Mouse (Mus musculus) kidney, embryonic 15.5 days (tissue): ENCODE measurements around the gene Fbxl7. TPM values are rescaled to one million over a fixed set of nuclear protein-coding genes. Genes with fewer than 3 reads are reported as not detected.

Experiments
- ATAC-seq: fragments of 200-750 bp; cut with Nextera tagmentation; replicated peaks from 2 replicates; pipeline ENCODE4 v1.8.0; 2017; ENCODE audit warnings: moderate TSS enrichment; ENCODE audit not compliant: low FRiP score
- H3K27ac ChIP-seq: fragments of 300-500 bp; sonication (generic); 2 replicates; pipeline ENCODE4 v1.5.1; 2015; ENCODE audit warnings: mild to moderate bottlenecking, inconsistent platforms
- H3K27me3 ChIP-seq: fragments of 300-500 bp; sonication (generic); 2 replicates; pipeline ENCODE4 v1.6.1; 2015; ENCODE audit warnings: inconsistent platforms
- H3K36me3 ChIP-seq: fragments of 300-500 bp; sonication (generic); 2 replicates; pipeline ENCODE4 v1.6.1; 2015; ENCODE audit warnings: inconsistent platforms
- H3K4me1 ChIP-seq: fragments of 300-500 bp; sonication (generic); 2 replicates; pipeline ENCODE4 v1.6.1; 2015; ENCODE audit warnings: inconsistent platforms
- H3K4me2 ChIP-seq: fragments of 300-500 bp; sonication (generic); 2 replicates; pipeline ENCODE4 v1.6.1; 2015; ENCODE audit warnings: moderate library complexity, mild to moderate bottlenecking, inconsistent platforms
- H3K4me3 ChIP-seq: fragments of 300-500 bp; sonication (generic); replicated peaks from 2 replicates; pipeline ENCODE4 v1.5.1; 2015; ENCODE audit warnings: mild to moderate bottlenecking, inconsistent platforms
- H3K9ac ChIP-seq: fragments of 300-500 bp; sonication (generic); 2 replicates; pipeline ENCODE4 v1.6.1; 2015; ENCODE audit warnings: mild to moderate bottlenecking, inconsistent platforms
- H3K9me3 ChIP-seq: fragments of 300-500 bp; sonication (generic); replicated peaks from 2 replicates; pipeline ENCODE4 v1.6.1; 2016; ENCODE audit warnings: inconsistent platforms
- WGBS: fragments of 180-500 bp; shearing (Covaris S2); methylation state at CpG from one replicate; pipeline ENCODE4 v1.1.7; 2015; ENCODE audit warnings: mixed read lengths; 5-methylcytosine and 5-hydroxymethylcytosine counted together
- polyA plus RNA-seq: library from polyadenylated mRNA; unstranded; fragments of >200 nt; fragmentation: Nextera tagmentation; extraction: Ambion mirVana; gene quantifications from 2 replicates; pipeline ENCODE4 v1.2.1, GENCODE M21; 2015

Gene Fbxl7
- polyA plus RNA-seq, 1 experiment from 2014 or later: 16.9 TPM

DNA sequence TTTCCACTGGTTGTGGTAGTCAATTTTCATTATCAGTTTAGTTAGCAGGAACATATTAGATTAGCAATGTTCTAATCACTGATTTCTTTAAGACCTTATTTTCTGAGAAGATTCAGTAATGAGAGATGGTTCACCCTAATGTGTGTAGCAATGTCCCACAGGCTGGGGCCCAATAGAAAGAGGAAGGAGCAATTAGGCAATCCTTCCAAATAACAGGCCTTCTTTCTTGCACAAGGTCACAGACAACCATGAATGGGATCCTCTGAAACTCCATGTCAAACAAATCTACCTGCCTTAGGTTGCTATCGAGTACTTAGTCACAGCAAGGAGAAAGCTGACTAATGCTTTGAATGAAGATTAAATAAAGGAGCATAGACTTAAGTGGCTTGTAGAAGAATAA is 316.9 kb downstream of the Fbxl7 start:
- ATAC-seq: no peak
- Histone ChIP-seq H3K9me3 (no peaks in the 10 kb centered on the region), H3K9ac (no peak overlapping the region), H3K27me3 (no peaks in the 10 kb centered on the region), H3K36me3 (no peaks in the 10 kb centered on the region), H3K4me2 (no peak overlapping the region), H3K27ac (no peak overlapping the region), H3K4me3 (no peak overlapping the region), H3K4me1 (no peaks in the 10 kb centered on the region)
- WGBS: 83% methylated on average over 1 of the region's 1 CpGs

- Histone ChIP-seq H3K27me3 (no peaks in the 10 kb centered on the region), H3K36me3 (no peaks in the 10 kb centered on the region), H3K9ac (no peak overlapping the region), H3K27ac (no peak overlapping the region), H3K4me1 (no peaks in the 10 kb centered on the region), H3K4me2 (no peak overlapping the region), H3K4me3 (no peak overlapping the region), H3K9me3 (no peaks in the 10 kb centered on the region)
- 57% methylated on average over 2 of the region's 2 CpGs for WGBS
- ATAC-seq: no peak
These were observed 329.3 kb downstream of the Fbxl7 start for GRCm38 (mm10) chr15:26566076-26566475.

DNA sequence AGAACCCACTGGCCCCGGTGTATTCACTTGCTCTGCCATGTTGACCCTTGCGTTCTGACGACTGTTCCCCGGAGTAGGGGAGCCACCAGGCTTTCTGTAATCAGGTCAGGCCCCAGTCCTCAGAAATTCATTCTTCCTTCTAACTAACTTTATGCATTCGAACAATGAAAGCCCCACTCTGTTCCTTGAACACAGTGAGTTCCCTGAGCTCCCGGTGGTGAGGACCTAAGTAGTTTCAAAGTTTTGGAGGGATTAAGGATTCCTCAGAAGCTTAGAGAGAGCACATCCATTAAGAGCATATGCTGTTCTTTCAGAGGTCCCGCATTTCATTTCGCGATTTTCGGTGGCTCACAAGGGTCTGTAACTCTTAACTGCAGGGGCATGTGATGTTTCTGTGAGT is 341.8 kb downstream of the Fbxl7 start:
- WGBS: 82% methylated on average over 10 of the region's 10 CpGs

DNA sequence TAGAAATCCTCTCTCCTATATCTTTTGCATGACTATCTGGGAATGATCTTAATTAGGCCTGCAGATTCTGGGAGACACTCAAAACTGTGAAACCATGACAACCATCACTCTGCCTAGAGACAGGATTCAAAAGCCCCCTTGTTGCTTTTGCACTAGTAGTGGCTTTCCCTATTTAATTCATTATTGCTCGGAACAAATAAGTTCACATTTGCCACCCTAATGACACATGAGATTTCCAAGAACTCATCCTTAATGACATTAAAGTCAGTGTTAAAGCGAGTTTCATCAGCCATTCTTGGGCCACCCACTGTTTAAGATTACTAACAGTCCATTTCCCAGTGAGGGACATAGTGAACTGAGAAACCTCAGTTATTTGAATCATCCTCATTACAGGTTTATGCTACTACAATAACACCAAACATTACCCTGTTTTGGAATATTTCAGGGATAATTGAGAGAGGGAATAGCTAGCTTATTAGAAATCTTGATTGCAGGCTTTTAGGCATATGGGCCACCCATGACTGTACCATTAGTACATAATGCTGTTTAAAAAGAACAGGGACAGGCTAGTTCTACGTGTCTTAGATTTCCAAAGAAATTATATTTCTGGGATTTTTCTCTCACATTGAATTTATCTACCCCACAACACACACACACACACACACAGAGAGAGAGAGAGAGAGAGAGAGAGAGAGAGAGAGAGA is 361.2 kb downstream of the Fbxl7 start:
- Histone ChIP-seq H3K27ac (no peak overlapping the region), H3K4me2 (no peak overlapping the region), H3K9ac (no peak overlapping the region), H3K27me3 (no peaks in the 10 kb centered on the region), H3K4me1 (no peaks in the 10 kb centered on the region), H3K4me3 (no peak overlapping the region), H3K9me3 (no peaks in the 10 kb centered on the region), H3K36me3 (no peaks in the 10 kb centered on the region)
- WGBS: 76% methylated on average over 3 of the region's 3 CpGs
- no peak for ATAC-seq

More for the DNA sequence above, 341.8 kb downstream of the Fbxl7 start:
- Histone ChIP-seq H3K27ac (no peak overlapping the region), H3K4me3 (no peak overlapping the region), H3K9ac (no peak overlapping the region), H3K4me1 (no peaks in the 10 kb centered on the region), H3K36me3 (peaks cover 9% of the 10 kb centered on the region), H3K4me2 (no peak overlapping the region), H3K27me3 (no peaks in the 10 kb centered on the region), H3K9me3 (no peaks in the 10 kb centered on the region)
- no peak for ATAC-seq

DNA sequence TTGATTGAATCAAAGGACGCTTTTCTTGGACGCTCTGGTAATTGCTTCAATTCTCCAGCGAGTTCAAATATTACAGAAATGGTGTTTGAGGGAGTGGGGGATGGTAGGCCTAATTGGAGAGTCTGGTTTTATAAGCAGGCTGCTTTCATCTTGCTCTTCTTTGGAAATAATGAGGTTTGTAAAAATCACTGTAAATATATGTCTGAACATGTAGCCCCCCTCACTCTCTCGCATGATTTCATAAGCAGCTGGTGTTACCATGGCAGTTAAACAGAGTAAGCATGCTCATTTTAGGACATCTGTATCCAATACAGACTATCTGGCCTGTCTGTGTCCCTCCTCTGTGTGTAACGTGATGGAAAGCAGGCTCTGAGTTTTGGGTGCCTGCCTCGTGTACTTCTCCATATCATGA is 376.2 kb downstream of the Fbxl7 start:
- H3K4me2 ChIP-seq: no peak overlapping the region
- no peak overlapping the region for H3K9ac ChIP-seq
- no peak overlapping the region for H3K4me3 ChIP-seq
- WGBS: 75% methylated on average over 6 of the region's 6 CpGs
- no peak for ATAC-seq
- no peaks in the 10 kb centered on the region for H3K9me3 ChIP-seq
- no peaks in the 10 kb centered on the region for H3K36me3 ChIP-seq
- no peaks in the 10 kb centered on the region for H3K27me3 ChIP-seq
- no peak overlapping the region for H3K27ac ChIP-seq
- no peaks in the 10 kb centered on the region for H3K4me1 ChIP-seq

DNA sequence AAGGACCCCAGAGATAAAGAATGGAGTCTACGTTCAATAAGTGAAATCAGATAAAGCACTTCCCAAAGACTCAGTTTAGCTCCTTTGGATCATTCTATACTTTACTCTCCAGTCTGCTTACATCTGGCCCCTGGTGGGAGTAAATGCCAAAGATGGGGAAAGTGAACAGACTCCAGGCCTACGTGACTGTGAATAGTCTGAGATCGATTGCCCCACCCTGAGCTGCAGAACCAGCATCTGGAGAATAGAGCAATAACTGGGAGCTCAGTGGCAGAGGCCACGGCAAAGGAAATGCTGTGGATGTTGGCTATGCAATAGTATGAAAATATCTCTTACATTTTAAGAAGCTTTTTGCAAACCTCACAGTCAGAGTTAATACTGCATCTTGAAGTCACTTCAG is 394.4 kb downstream of the Fbxl7 start:
- Histone ChIP-seq H3K36me3 (no peaks in the 10 kb centered on the region), H3K4me2 (no peak overlapping the region), H3K9ac (no peak overlapping the region), H3K4me1 (no peaks in the 10 kb centered on the region), H3K27me3 (no peaks in the 10 kb centered on the region), H3K4me3 (no peak overlapping the region), H3K9me3 (no peaks in the 10 kb centered on the region; the same call in 1 of the 2 replicates), H3K27ac (no peak overlapping the region)
- WGBS: 56% methylated on average over 4 of the region's 4 CpGs
- ATAC-seq: no peak
